Mouse (Mus musculus) limb, embryonic 12.5 days (tissue): ENCODE data around the gene Prex1. TPM values are rescaled to one million over a fixed set of nuclear protein-coding genes. Genes with fewer than 3 reads are reported as not detected.

Source experiments
- ATAC-seq: fragments of 200-750 bp; cut with Nextera tagmentation; 2 replicates; pipeline ENCODE4 v1.8.0; 2017; ENCODE audit warnings: low read depth, moderate TSS enrichment; ENCODE audit not compliant: insufficient number of reproducible peaks, insufficient read depth, low FRiP score, low TSS enrichment
- H3K27ac ChIP-seq: fragments of 300-500 bp; sonication (generic); 2 replicates; pipeline ENCODE4 v1.5.1; 2016; ENCODE audit warnings: mild to moderate bottlenecking, moderate library complexity
- H3K27me3 ChIP-seq: fragments of 300-500 bp; sonication (generic); 2 replicates; pipeline ENCODE4 v1.6.1; 2016; ENCODE audit warnings: mild to moderate bottlenecking, moderate library complexity
- H3K36me3 ChIP-seq: fragments of 300-500 bp; sonication (generic); 2 replicates; pipeline ENCODE4 v1.6.1; 2016; ENCODE audit warnings: mild to moderate bottlenecking, moderate library complexity
- H3K4me1 ChIP-seq: fragments of 300-500 bp; sonication (generic); replicated peaks from 2 replicates; pipeline ENCODE4 v1.6.1; 2016
- H3K4me2 ChIP-seq: fragments of 300-500 bp; sonication (generic); 2 replicates; pipeline ENCODE4 v1.6.1; 2016; ENCODE audit warnings: mild to moderate bottlenecking, moderate library complexity
- H3K4me3 ChIP-seq: fragments of 300-500 bp; sonication (generic); replicated peaks from 2 replicates; pipeline ENCODE4 v1.5.1; 2016; ENCODE audit warnings: mild to moderate bottlenecking
- H3K9ac ChIP-seq: fragments of 300-500 bp; sonication (generic); replicated peaks from 2 replicates; pipeline ENCODE4 v1.6.1; 2016; ENCODE audit warnings: mild to moderate bottlenecking, moderate library complexity
- H3K9me3 ChIP-seq: fragments of 300-500 bp; sonication (generic); 2 replicates; pipeline ENCODE4 v1.6.1; 2016; ENCODE audit warnings: mild to moderate bottlenecking, moderate library complexity
- WGBS: fragments of 180-500 bp; shearing (Covaris S2); methylation state at CpG from one replicate; pipeline ENCODE4 v1.1.7; 2016; 5-methylcytosine and 5-hydroxymethylcytosine counted together
- polyA plus RNA-seq: library from polyadenylated mRNA; unstranded; fragments of >200 nt; fragmentation: Nextera tagmentation; extraction: Ambion mirVana; gene quantifications from 2 replicates; pipeline ENCODE4 v1.2.1, GENCODE M21; 2016

Prex1 gene
- polyA plus RNA-seq, 1 experiment from 2014 or later = 26.5 TPM

DNA sequence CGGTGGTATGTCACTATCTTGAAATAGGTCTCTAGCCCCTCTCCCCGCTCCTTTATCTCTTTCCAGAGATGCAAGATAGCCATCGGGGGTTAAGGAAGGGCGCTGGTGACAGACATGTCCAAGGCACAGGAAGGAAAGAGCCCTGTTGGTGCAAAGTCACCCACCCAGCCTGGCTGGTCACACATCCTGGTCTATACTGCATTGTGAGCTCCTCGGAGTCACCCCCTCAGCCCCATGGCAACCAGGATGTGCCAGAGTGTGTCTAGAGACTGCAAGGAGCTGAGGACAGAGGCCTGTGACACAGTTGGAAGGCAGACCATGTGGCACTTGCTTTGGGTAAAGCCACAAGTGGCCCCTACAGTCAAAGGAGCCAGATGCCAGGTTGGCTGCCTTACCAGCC, 94.4 kb downstream of the Prex1 start:
- H3K36me3 ChIP-seq = peaks cover 30% of the 10 kb centered on the region
- H3K9me3 ChIP-seq = no peaks in the 10 kb centered on the region
- H3K27me3 ChIP-seq = no peaks in the 10 kb centered on the region
- H3K4me2 ChIP-seq = no peak overlapping the region
- no peak overlapping the region for H3K4me3 ChIP-seq
- H3K9ac ChIP-seq = no peak overlapping the region
- H3K4me1 ChIP-seq = peaks cover 13% of the 10 kb centered on the region
- 88% methylated on average over 5 of the region's 5 CpGs for whole genome bisulfite sequencing
- no peak overlapping the region for H3K27ac ChIP-seq
- ATAC-seq = no peak

DNA sequence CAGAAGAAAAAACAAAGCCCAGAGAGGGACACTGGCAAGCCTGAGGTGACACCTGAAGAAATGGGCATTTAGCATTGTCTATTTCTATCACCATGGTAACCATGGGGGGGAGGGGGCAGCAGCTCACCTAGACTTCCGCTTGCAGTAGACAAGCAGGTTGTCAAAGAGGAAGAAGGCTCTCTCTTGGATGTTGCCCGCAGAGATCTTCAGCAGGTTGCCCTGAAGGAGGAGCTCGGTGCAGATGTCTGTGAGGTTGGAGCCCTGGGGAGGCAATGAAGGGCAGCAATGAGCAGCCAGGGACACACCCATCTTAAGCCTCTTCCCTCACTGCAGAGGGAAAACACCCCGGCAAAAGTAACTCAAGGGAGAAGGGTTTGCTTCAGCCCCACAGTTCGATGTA, 95.9 kb downstream of the Prex1 start:
- peaks cover 36% of the 10 kb centered on the region for H3K36me3 ChIP-seq
- no peaks in the 10 kb centered on the region for H3K27me3 ChIP-seq
- H3K4me1 ChIP-seq = peaks cover 1% of the 10 kb centered on the region
- H3K9ac ChIP-seq = no peak overlapping the region
- ATAC-seq = no peak
- 96% methylated on average over 5 of the region's 5 CpGs for WGBS
- no peaks in the 10 kb centered on the region for H3K9me3 ChIP-seq
- no peak overlapping the region for H3K27ac ChIP-seq
- no peak overlapping the region for H3K4me2 ChIP-seq
- no peak overlapping the region for H3K4me3 ChIP-seq

DNA sequence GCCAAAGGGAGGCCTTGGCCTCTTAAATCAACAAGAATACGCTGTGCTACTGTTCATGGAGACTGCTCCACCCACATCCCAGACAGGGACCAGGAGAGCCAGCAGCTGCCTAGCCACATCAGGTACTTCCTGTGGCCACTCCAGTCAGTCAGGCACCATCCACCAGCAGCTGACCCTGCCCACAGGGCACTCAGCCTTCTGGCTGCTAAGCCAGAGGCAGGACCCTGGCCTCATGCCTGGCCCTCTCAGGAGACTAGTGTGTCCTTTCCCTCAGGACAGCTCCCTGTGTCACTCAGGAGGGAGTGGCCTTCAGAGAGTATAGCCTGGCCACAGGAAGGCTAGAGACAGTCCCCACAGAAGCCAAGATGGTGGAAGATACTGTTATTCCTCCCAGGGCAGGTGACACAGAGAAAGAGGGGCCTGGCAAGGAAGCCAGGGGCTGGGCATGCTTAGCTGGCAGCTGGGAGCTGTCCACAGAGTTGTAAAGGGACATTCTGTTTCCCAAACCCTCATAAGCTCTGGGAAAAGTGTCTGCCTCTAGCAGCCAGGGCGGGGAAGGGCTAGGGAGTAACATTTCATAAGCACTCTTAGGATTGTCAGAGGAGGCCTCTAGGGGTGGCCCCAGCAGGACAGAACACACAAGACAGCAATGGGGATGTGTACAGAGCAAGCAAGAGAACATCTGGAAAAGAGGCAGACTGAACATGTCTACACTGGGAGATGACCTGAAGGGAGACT, 98.1 kb downstream of the Prex1 start:
- Histone ChIP-seq H3K36me3 (peaks cover 37% of the 10 kb centered on the region), H3K9me3 (no peaks in the 10 kb centered on the region), H3K27me3 (no peaks in the 10 kb centered on the region), H3K4me3 (no peak overlapping the region), H3K4me1 (no peaks in the 10 kb centered on the region), H3K4me2 (no peak overlapping the region), H3K9ac (no peak overlapping the region), H3K27ac (no peak overlapping the region)
- 80% methylated on average over 2 of the region's 2 CpGs for WGBS
- ATAC-seq = no peak

DNA sequence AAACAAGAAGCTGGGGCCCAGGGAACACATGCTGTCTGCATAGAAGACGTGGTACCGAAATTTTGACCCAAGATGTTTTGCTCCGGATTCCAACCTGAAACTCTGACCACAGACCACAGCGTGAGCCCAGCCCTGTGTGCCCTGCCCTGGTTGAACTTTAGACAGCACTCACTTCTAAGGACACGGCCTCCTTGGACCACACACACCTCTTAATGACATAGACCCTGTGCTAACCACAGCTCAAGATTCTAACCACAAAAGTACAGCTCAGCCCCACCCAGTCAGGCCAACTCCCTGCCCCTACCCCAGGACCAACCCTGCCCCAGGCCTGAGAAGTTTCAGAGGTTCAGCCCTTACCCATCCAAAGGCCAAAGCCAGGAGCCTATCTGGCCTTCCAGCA, 103.4 kb downstream of the Prex1 start:
- WGBS = 92% methylated on average over 5 of the region's 5 CpGs

DNA sequence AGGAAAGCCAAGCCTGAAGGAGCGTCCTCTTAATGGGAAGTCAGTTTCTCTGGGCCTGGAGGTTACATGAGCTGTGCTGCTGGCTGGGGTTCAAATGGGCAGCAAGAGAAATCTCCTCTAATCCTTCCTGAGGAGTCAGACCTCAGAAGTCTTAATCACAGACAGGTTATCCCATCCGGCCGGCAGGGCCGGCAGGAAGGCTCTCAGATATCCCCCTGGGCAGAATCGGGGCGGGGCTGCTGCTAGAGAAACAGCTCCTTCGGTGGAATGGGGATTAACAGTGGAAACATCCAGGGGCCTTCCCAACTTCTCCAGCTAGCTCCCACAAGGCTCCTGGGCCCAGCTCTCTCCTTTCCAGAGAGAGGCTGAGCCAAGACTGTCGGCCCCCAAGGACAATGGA, 105.1 kb downstream of the Prex1 start:
- Histone ChIP-seq H3K9ac (no peak overlapping the region; the same call in 1 of the 2 replicates), H3K27me3 (peaks cover 2% of the 10 kb centered on the region; the same call in 1 of the 2 replicates), H3K4me2 (no peak overlapping the region), H3K27ac (0 out of 2 replicates have a peak overlapping the region, but pooled peaks have one; percentile 59), H3K4me3 (no peak overlapping the region), H3K9me3 (no peaks in the 10 kb centered on the region), H3K4me1 (peaks cover 40% of the 10 kb centered on the region), H3K36me3 (peaks cover 16% of the 10 kb centered on the region)
- WGBS = 18% methylated on average over 8 of the region's 8 CpGs
- ATAC-seq = no peak

More for the DNA sequence above, 103.4 kb downstream of the Prex1 start:
- Histone ChIP-seq H3K27me3 (peaks cover 2% of the 10 kb centered on the region; the same call in 1 of the 2 replicates), H3K27ac (no peak overlapping the region), H3K36me3 (peaks cover 15% of the 10 kb centered on the region), H3K4me3 (no peak overlapping the region), H3K9ac (no peak overlapping the region), H3K4me2 (no peak overlapping the region), H3K4me1 (peaks cover 36% of the 10 kb centered on the region), H3K9me3 (no peaks in the 10 kb centered on the region)
- ATAC-seq = no peak

DNA sequence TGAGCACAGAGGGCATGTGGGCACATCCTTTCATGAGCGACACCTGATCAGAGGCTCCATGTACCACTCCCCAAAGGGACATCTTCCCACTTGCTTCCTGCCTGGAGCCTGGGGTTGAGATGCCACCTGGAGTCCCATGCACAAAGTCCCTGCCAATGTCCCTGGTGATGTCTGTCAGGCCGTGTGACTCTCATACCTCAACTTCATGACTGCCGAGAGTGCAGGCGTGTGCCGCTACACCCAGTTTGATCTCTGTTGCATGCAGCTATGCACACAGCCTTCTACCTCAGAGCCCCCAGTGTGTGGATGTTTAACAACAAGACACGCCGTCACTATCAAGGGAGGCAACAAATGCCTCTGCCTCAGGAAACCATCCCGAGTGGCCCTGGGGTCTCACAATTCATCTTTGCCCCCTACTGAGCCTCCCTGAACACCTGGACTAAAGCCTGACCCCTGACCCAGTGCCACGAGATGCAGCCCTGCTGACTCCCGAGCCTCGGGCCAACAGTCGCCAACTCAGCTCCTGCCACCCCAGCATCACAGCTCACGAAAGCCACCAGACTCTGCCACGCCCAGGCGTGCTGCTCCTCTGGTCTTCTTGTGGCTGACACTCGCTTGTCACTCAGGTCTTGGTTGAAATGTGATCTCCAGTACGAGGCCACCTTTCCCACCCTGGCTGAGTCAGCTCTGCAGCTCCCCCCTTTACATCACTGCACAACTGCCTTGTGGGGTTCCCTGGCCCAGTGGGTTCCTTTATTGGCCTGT, 107.0 kb downstream of the Prex1 start:
- no peak overlapping the region for H3K4me3 ChIP-seq
- H3K27me3 ChIP-seq = peaks cover 2% of the 10 kb centered on the region; the same call in 1 of the 2 replicates
- H3K4me2 ChIP-seq = no peak overlapping the region
- H3K4me1 ChIP-seq = peaks cover 40% of the 10 kb centered on the region
- ATAC-seq = no peak
- peaks cover 17% of the 10 kb centered on the region for H3K36me3 ChIP-seq
- no peaks in the 10 kb centered on the region for H3K9me3 ChIP-seq
- peak overlapping the region; percentile 41; the same call in 1 of the 2 replicates for H3K27ac ChIP-seq
- no peak overlapping the region for H3K9ac ChIP-seq
- 64% methylated on average over 17 of the region's 17 CpGs for WGBS

DNA sequence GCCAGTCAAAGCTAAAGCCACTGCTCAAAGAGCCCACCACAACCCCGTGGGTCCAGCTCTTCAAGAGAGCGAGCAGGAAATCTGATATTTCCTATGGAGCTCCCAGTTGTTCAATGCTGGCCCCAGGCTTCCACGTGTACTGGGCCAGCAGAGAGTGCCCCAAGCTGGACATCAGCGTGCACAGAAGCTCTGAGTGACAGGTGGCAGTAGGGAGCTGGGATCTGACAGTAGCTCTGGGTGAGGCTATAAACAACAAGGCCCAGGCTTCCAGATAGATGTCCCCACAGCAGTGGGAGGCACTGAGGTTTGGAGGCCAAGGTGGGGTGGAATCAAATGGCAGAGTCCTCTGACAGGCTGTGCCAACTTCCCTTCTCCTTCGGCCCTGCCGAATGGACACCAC, 107.6 kb downstream of the Prex1 start:
- 48% methylated on average over 6 of the region's 6 CpGs for WGBS
- Histone ChIP-seq H3K9me3 (no peaks in the 10 kb centered on the region), H3K4me3 (no peak overlapping the region), H3K4me2 (no peak overlapping the region), H3K36me3 (peaks cover 24% of the 10 kb centered on the region), H3K27me3 (peaks cover 2% of the 10 kb centered on the region; the same call in 1 of the 2 replicates), H3K4me1 (peaks cover 40% of the 10 kb centered on the region), H3K9ac (no peak overlapping the region), H3K27ac (peak overlapping the region; percentile 41; the same call in 1 of the 2 replicates)
- no peak for ATAC-seq

DNA sequence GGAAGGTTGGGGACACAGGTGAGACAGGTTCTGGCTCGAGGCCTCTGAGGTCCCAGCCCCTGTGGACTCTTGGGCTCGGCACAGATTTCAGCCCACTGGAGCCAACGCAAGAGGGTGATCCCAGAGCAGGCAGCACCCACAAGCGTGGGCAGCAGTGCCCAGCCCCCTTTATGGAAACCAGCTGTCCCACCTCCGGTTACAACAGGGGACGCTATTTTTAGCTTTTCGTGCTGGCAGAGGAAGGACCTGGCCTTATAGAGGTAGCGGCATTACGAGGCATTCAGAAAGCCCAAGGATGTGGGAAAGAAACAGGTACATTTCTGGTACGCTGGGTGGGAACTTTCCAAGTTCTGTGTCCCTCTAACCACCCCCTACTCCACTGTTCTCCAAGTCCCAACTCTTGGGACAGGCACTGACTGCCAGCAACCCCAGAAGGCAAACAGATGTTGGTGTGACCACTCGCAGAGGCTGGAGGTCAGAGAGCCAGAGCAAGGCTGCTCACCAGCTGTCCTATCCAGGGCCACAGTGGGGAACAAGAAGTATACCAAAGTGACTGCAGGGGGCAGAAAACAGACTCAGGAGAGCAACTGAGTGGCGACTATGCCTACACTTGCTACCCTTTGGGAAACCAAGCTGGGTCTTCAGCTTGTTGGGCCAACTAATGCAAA, 108.3 kb downstream of the Prex1 start:
- 40% methylated on average over 12 of the region's 12 CpGs for WGBS
- Histone ChIP-seq H3K9me3 (no peaks in the 10 kb centered on the region), H3K4me2 (no peak overlapping the region), H3K27ac (peak overlapping the region; percentile 41; the same call in 1 of the 2 replicates), H3K4me1 (peaks cover 40% of the 10 kb centered on the region), H3K36me3 (peaks cover 25% of the 10 kb centered on the region), H3K4me3 (no peak overlapping the region), H3K9ac (no peak overlapping the region), H3K27me3 (peaks cover 2% of the 10 kb centered on the region; the same call in 1 of the 2 replicates)
- ATAC-seq = 0 out of 2 replicates have a peak, but pooled peaks have one; percentile 34

DNA sequence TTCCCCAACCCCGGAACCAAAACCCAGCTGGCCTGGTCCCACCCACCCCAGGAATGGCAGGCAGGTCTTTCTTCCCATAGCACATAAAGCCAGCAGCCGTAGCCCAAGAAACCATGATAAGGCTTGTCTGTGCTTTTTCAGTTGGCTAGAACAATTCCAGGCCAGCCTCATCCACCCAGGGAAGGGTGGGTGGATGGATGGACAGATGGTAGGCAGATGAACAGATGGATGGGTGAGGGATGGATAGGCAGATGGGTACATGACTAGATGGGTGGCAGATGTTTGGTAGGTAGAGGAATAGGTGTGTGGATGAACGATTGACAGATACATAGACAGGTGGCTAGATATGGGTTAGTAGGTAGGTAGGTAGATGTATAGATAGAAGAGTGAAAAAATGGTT, 110.7 kb downstream of the Prex1 start:
- ATAC-seq = no peak
- WGBS = 94% methylated on average over 3 of the region's 3 CpGs
- Histone ChIP-seq H3K9me3 (no peaks in the 10 kb centered on the region), H3K4me3 (no peak overlapping the region), H3K4me2 (no peak overlapping the region), H3K36me3 (peaks cover 27% of the 10 kb centered on the region), H3K27ac (no peak overlapping the region), H3K27me3 (peaks cover 2% of the 10 kb centered on the region; the same call in 1 of the 2 replicates), H3K9ac (no peak overlapping the region), H3K4me1 (peaks cover 31% of the 10 kb centered on the region)

DNA sequence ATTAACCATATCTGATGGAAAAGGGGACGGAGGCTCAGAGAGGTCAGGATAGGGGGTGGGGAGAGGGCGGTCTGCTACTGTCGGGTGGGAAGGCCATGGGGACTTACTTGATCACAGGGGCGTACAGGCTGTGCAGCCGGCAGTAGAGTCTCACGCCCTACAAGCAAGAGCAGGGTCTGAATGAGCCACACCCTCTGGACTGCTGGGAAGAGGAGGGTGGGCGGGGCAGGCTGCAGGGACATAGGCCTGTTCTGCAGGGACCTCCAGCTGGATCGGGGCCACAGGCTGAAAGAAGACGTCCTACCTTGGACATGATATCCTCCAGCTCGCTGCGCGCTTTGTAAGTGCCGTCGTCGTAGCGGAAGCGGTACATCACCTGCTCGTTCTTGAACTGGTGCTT, 112.2 kb downstream of the Prex1 start:
- peaks cover 24% of the 10 kb centered on the region for H3K4me1 ChIP-seq
- no peaks in the 10 kb centered on the region for H3K27me3 ChIP-seq
- no peak overlapping the region for H3K9ac ChIP-seq
- H3K4me2 ChIP-seq = no peak overlapping the region
- WGBS = 92% methylated on average over 18 of the region's 18 CpGs
- H3K4me3 ChIP-seq = no peak overlapping the region
- no peak overlapping the region for H3K27ac ChIP-seq
- no peak for ATAC-seq
- H3K9me3 ChIP-seq = no peaks in the 10 kb centered on the region
- peaks cover 29% of the 10 kb centered on the region for H3K36me3 ChIP-seq
